Mouse (Mus musculus): ENCODE results near the gene Rhoc. TPM values are rescaled to one million over a fixed set of nuclear protein-coding genes. Genes with fewer than 3 reads are reported as not detected.
A peak's percentile ranks its signal among the peaks of the same experiment; 100 is the strongest.

Rhoc gene
- polyA plus RNA-seq, 1 experiment from 2014 or later, result 168 TPM

DNA sequence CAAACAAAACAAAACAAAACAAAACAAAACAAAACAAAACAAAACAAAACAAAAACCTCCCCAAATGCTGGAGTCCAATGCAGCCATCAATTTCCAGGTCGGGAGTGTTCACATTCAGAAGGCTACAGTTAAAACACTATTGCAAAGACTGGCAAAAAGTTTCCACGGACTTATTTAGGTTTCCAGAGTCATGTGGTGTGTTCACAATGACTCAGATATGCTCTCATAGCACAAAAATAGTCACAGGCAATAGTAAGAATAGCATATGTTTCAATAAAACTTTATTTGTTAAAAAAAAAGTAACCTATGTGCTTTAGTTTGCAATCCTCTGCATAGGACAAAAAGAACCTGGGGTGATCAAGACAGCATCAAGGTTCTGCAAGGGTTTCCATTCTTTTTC lies 21.0 kb upstream of the Rhoc start:
- Histone ChIP-seq H3K27me3 (ENCODE audit: control insufficient read depth, insufficient read depth, low read length) (no peaks in the 10 kb centered on the region), H3K4me2 (ENCODE audit: low read depth, low read length) (no peak overlapping the region), H3K4me1 (ENCODE audit: control insufficient read depth, insufficient read depth, low read length) (no peaks in the 10 kb centered on the region), H3K36me3 (ENCODE audit: control insufficient read depth, insufficient read depth, low read length) (no peaks in the 10 kb centered on the region), H3K4me3 (replicated peaks; ENCODE audit: low read length) (no peak overlapping the region), H3K27ac (ENCODE audit: low read length) (no peak overlapping the region), H3K9ac (ENCODE audit: low read length) (no peak overlapping the region), H3K9me3 (replicated peaks; ENCODE audit: control insufficient read depth, low read length) (no peaks in the 10 kb centered on the region)
- 59% methylated on average over 2 of the region's 2 CpGs for WGBS
- no peak for ATAC-seq (ENCODE audit: insufficient read depth, low FRiP score)

GRCm38 (mm10) chr3:104767716-104768115 lies 20.5 kb upstream of the Rhoc start:
- no peaks in the 10 kb centered on the region for H3K4me1 ChIP-seq (ENCODE audit: control insufficient read depth, insufficient read depth, low read length)
- H3K9me3 ChIP-seq (replicated peaks; ENCODE audit: control insufficient read depth, low read length), result no peaks in the 10 kb centered on the region
- ATAC-seq (ENCODE audit: insufficient read depth, low FRiP score), result no peak
- no peaks in the 10 kb centered on the region for H3K36me3 ChIP-seq (ENCODE audit: control insufficient read depth, insufficient read depth, low read length)
- WGBS, result 80% methylated on average over 4 of the region's 4 CpGs
- no peaks in the 10 kb centered on the region for H3K27me3 ChIP-seq (ENCODE audit: control insufficient read depth, insufficient read depth, low read length)
- H3K4me3 ChIP-seq (replicated peaks; ENCODE audit: low read length), result no peak overlapping the region
- no peak overlapping the region for H3K4me2 ChIP-seq (ENCODE audit: low read depth, low read length)
- H3K27ac ChIP-seq (ENCODE audit: low read length), result no peak overlapping the region
- no peak overlapping the region for H3K9ac ChIP-seq (ENCODE audit: low read length)

GRCm38 (mm10) chr3:104769135-104769534 lies 19.0 kb upstream of the Rhoc start:
- H3K4me3 ChIP-seq (replicated peaks; ENCODE audit: low read length), result no peak overlapping the region
- 69% methylated on average over 3 of the region's 3 CpGs for WGBS
- ATAC-seq (ENCODE audit: insufficient read depth, low FRiP score), result no peak

GRCm38 (mm10) chr3:104770035-104770434 lies 18.1 kb upstream of the Rhoc start:
- Histone ChIP-seq H3K9me3 (replicated peaks; ENCODE audit: control insufficient read depth, low read length) (no peaks in the 10 kb centered on the region), H3K36me3 (ENCODE audit: control insufficient read depth, insufficient read depth, low read length) (no peaks in the 10 kb centered on the region), H3K27me3 (ENCODE audit: control insufficient read depth, insufficient read depth, low read length) (no peaks in the 10 kb centered on the region), H3K4me3 (replicated peaks; ENCODE audit: low read length) (no peak overlapping the region), H3K27ac (ENCODE audit: low read length) (no peak overlapping the region), H3K4me2 (ENCODE audit: low read depth, low read length) (no peak overlapping the region), H3K9ac (ENCODE audit: low read length) (no peak overlapping the region), H3K4me1 (ENCODE audit: control insufficient read depth, insufficient read depth, low read length) (no peaks in the 10 kb centered on the region)
- 52% methylated on average over 10 of the region's 10 CpGs for WGBS
- no peak for ATAC-seq (ENCODE audit: insufficient read depth, low FRiP score)

More at GRCm38 (mm10) chr3:104769135-104769534, 19.0 kb upstream of the Rhoc start:
- Histone ChIP-seq H3K9ac (ENCODE audit: low read length) (no peak overlapping the region), H3K4me1 (ENCODE audit: control insufficient read depth, insufficient read depth, low read length) (no peaks in the 10 kb centered on the region), H3K36me3 (ENCODE audit: control insufficient read depth, insufficient read depth, low read length) (no peaks in the 10 kb centered on the region), H3K27ac (ENCODE audit: low read length) (no peak overlapping the region), H3K4me2 (ENCODE audit: low read depth, low read length) (no peak overlapping the region), H3K27me3 (ENCODE audit: control insufficient read depth, insufficient read depth, low read length) (no peaks in the 10 kb centered on the region), H3K9me3 (replicated peaks; ENCODE audit: control insufficient read depth, low read length) (no peaks in the 10 kb centered on the region)

DNA sequence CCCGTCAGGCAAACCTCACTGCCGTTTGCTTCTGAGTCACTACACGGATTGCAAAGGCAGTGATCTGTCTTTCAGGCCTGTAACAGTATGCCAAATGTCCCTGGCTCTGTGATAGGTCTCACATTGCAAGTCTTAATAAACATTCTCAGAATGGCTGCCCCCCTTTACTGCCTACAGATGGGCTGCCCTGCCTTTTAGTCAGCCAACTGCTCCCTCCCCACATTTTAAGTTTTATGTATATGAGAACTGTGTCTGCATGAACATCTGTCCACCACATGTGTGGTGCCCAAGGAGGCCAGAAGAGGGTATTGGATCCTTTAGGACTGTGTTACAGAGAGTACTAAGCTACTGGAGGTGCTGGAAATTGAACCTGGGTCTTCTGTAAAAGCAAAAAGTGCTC lies 17.3 kb upstream of the Rhoc start:
- Histone ChIP-seq H3K36me3 (ENCODE audit: control insufficient read depth, insufficient read depth, low read length) (no peaks in the 10 kb centered on the region), H3K27ac (ENCODE audit: low read length) (no peak overlapping the region), H3K4me3 (replicated peaks; ENCODE audit: low read length) (no peak overlapping the region), H3K9ac (ENCODE audit: low read length) (no peak overlapping the region), H3K4me1 (ENCODE audit: control insufficient read depth, insufficient read depth, low read length) (no peaks in the 10 kb centered on the region), H3K4me2 (ENCODE audit: low read depth, low read length) (no peak overlapping the region), H3K27me3 (ENCODE audit: control insufficient read depth, insufficient read depth, low read length) (no peaks in the 10 kb centered on the region), H3K9me3 (replicated peaks; ENCODE audit: control insufficient read depth, low read length) (no peaks in the 10 kb centered on the region)
- ATAC-seq (ENCODE audit: insufficient read depth, low FRiP score), result no peak
- 52% methylated on average over 3 of the region's 3 CpGs for WGBS

DNA sequence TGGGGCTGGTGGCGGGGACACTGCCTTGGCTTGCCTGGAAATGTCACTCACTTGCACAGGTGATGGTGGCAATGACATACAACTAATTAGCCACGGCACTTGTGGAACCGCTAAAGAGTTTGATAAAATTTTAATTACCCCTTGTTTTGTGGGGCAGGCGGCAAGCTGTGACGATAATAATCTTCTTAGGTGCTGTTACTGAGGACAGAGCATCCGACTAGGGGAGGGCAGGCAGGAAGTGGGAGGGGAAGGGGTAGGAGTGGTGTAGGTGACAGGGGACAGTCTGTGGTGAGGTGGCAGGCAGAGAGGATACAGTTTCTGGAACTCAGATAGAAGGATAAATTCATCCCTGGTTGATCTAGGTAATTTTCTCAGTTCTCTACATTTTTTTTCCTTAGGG lies 16.7 kb upstream of the Rhoc start:
- 59% methylated on average over 6 of the region's 6 CpGs for WGBS

DNA sequence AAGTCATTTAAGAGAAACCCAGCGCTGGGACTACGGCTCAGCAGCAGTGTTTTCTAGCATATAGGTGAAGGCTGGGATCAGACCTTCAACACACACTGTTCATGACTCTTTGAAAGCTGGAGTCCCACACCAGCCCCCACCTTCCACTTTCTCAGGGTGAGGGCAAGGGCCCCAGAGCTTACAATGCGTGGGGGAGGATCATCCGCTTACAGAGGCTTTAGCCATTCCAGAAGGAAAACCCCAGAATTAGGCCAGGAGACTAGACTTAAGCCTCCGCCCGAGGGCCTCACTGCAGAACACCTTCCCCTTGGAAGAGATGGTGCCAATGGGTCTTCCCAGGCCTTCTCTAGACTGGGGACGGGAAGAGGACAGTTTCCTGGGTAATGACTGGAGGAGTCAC lies 14.9 kb upstream of the Rhoc start:
- H3K27ac ChIP-seq (ENCODE audit: low read length), result no peak overlapping the region
- no peaks in the 10 kb centered on the region for H3K4me1 ChIP-seq (ENCODE audit: control insufficient read depth, insufficient read depth, low read length)
- peaks cover 11% of the 10 kb centered on the region for H3K27me3 ChIP-seq (ENCODE audit: control insufficient read depth, insufficient read depth, low read length)
- no peaks in the 10 kb centered on the region for H3K36me3 ChIP-seq (ENCODE audit: control insufficient read depth, insufficient read depth, low read length)
- H3K9me3 ChIP-seq (replicated peaks; ENCODE audit: control insufficient read depth, low read length), result no peaks in the 10 kb centered on the region
- H3K9ac ChIP-seq (ENCODE audit: low read length), result no peak overlapping the region
- no peak overlapping the region for H3K4me3 ChIP-seq (replicated peaks; ENCODE audit: low read length)
- H3K4me2 ChIP-seq (ENCODE audit: low read depth, low read length), result no peak overlapping the region
- no peak for ATAC-seq (ENCODE audit: insufficient read depth, low FRiP score)
- 75% methylated on average over 7 of the region's 7 CpGs for whole genome bisulfite sequencing

More for the DNA sequence above, 16.7 kb upstream of the Rhoc start:
- no peak overlapping the region for H3K27ac ChIP-seq (ENCODE audit: low read length)
- peaks cover under 1% of the 10 kb centered on the region; the same call in 1 of the 2 replicates for H3K27me3 ChIP-seq (ENCODE audit: control insufficient read depth, insufficient read depth, low read length)
- H3K4me2 ChIP-seq (ENCODE audit: low read depth, low read length), result no peak overlapping the region
- H3K4me3 ChIP-seq (replicated peaks; ENCODE audit: low read length), result no peak overlapping the region
- no peaks in the 10 kb centered on the region for H3K36me3 ChIP-seq (ENCODE audit: control insufficient read depth, insufficient read depth, low read length)
- ATAC-seq (ENCODE audit: insufficient read depth, low FRiP score), result no peak
- H3K4me1 ChIP-seq (ENCODE audit: control insufficient read depth, insufficient read depth, low read length), result no peaks in the 10 kb centered on the region
- H3K9ac ChIP-seq (ENCODE audit: low read length), result no peak overlapping the region
- H3K9me3 ChIP-seq (replicated peaks; ENCODE audit: control insufficient read depth, low read length), result no peaks in the 10 kb centered on the region

- Histone ChIP-seq H3K4me3 (replicated peaks; ENCODE audit: low read length) (peak overlapping the region; percentile 41), H3K36me3 (ENCODE audit: control insufficient read depth, insufficient read depth, low read length) (no peaks in the 10 kb centered on the region), H3K27me3 (ENCODE audit: control insufficient read depth, insufficient read depth, low read length) (peaks cover 37% of the 10 kb centered on the region), H3K9ac (ENCODE audit: low read length) (0 out of 2 replicates have a peak overlapping the region, but pooled peaks have one; percentile 55), H3K9me3 (replicated peaks; ENCODE audit: control insufficient read depth, low read length) (no peaks in the 10 kb centered on the region), H3K4me1 (ENCODE audit: control insufficient read depth, insufficient read depth, low read length) (peaks cover 17% of the 10 kb centered on the region), H3K27ac (ENCODE audit: low read length) (no peak overlapping the region), H3K4me2 (ENCODE audit: low read depth, low read length) (peak overlapping the region; percentile 62)
- 0 out of 2 replicates have a peak, but pooled peaks have one; percentile 29 for ATAC-seq (ENCODE audit: insufficient read depth, low FRiP score)
- 2% methylated on average over 20 of the region's 20 CpGs for WGBS
Observed at GRCm38 (mm10) chr3:104777342-104777741, 10.8 kb upstream of the Rhoc start.

DNA sequence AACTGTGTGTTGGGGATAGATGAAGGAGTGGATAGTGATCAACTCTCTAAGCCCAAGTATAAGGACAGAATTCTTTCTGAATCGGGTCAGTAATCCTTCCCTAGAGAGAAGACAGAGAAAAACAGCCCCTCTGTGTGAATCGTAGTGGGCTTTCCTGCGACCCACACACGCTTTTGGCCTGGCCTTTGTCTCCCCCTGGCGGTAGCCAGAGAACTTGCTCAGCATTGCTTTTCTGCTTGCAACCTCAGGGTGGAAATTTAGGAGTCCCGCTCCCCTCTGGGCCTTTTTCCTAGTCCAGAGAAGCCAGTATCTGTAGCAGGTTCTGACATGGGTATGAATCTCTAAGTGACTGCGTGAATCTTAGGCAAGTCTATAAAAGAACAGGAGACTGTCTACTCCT lies 8.2 kb upstream of the Rhoc start:
- H3K9ac ChIP-seq (ENCODE audit: low read length), result no peak overlapping the region
- H3K9me3 ChIP-seq (replicated peaks; ENCODE audit: control insufficient read depth, low read length), result no peaks in the 10 kb centered on the region
- 1% methylated on average over 7 of the region's 7 CpGs for WGBS
- ATAC-seq (ENCODE audit: insufficient read depth, low FRiP score), result no peak
- no peaks in the 10 kb centered on the region for H3K36me3 ChIP-seq (ENCODE audit: control insufficient read depth, insufficient read depth, low read length)
- peaks cover 18% of the 10 kb centered on the region for H3K4me1 ChIP-seq (ENCODE audit: control insufficient read depth, insufficient read depth, low read length)
- no peak overlapping the region for H3K27ac ChIP-seq (ENCODE audit: low read length)
- no peak overlapping the region for H3K4me2 ChIP-seq (ENCODE audit: low read depth, low read length)
- no peak overlapping the region for H3K4me3 ChIP-seq (replicated peaks; ENCODE audit: low read length)
- peaks cover 40% of the 10 kb centered on the region for H3K27me3 ChIP-seq (ENCODE audit: control insufficient read depth, insufficient read depth, low read length)
